Mouse (Mus musculus) gastrocnemius, postnatal 4 days (tissue): Measurements from ENCODE around the gene Cd300lf. TPM values are rescaled to one million over a fixed set of nuclear protein-coding genes. Genes with fewer than 3 reads are reported as not detected.

Experiments used
- DNase-seq, 2 experiments: peaks; one replicate each; pipeline ENCODE4 v3.0.0; 2021 to 2022; ENCODE audit warnings: low spot score in 2 of 2, mixed read lengths in 2 of 2
- long read RNA-seq, 2 experiments: library from polyadenylated mRNA; stranded (forward); transcript quantifications; one replicate each; pipeline ENCODE4 v2.0.0; 2021
- total RNA-seq, 2 experiments: library from RNA; stranded (reverse); gene quantifications; 2 replicates each; pipeline ENCODE4 v1.2.3; 2021

The Cd300lf gene
- under 1 TPM; 0.49 TPM for total RNA-seq
- long read RNA-seq, experiment 1 = 0 reads
- long read RNA-seq, experiment 2 = 0 reads

DNA sequence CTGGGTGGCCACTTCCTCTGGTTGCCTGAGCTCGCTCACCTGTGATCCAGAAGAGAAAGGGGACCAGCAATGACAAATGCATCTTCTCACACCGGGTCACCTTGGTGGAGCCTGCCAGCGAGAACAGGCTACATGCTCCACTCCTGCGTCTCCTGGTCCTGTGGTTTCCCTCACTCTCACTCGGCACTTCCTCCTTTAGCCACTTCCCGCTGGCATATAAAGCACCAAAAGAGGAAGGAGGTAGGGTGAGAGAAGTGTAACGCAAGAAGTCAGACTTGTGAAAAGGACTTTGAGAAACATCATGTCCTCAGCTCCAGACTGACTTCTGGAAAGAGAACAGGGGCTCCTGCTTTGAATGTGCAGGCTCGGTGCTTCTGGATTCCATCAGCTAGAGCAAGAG, at the start of gene Cd300lf:
TSS of gene Cd300lf (minus strand) at position 193 of the 400 bp plus-strand sequence.
- DNase-seq = no peak

DNA sequence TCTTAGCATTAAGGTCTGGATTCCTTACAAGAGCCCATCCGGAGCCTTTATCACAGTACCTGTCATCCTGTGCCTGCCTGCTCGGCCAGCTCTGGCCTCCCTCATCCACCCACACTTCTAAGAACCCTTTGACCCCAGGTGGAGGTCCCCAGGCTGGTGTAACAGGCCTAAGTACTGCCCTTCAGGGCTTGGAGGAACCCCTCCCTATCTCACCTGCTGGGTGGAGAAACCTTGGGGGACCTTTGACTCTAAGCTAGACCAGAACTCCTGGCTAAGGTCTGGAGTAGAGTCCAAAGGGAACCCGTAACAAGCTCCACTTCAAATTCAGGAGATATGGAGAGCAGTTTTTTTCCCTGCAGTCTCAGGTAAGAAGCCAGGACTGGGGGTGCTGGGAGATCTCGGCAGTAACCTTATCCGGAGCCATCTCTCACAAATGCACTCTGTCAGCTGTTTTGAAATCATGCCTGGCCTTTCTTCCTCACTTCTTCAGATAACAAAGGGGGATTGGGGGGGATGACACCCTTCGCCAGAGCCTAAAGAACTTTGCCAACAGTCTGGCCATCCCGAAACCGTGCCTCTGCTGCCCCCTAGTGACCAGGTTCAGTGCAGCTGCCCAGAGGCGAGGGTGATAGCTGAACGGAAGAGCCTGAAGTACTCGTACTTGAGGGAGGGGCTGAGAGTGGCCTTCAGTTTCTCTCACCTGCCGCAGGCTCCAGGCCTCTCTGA, 48.3 kb upstream of the Cd300lf start:
- DNase-seq = peak; percentile 71 to 78

- no peak for DNase-seq
Observed at GRCm38 (mm10) chr11:115179881-115180280, 46.1 kb upstream of the Cd300lf start.

- DNase-seq = no peak
Observed at GRCm38 (mm10) chr11:115179191-115179590, 45.4 kb upstream of the Cd300lf start.

DNA sequence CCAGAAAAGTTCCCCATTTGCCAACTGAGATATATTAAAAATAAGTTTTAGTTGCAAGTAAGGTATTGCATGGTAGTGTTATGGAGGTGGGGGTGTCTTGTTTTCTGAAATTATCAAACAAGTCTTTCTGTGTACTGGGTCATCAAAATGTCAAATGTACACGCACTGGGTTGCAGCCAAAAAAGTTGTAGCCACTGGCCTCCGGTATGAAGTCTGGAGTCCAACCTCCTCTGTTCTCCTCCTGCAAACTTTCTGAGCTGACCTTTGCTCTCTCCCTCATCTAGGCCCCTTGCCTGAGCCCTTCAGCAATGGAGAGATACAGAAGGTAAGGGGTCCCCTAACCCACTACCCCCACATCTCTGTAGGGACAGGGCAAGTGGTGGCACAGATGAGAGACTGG, 45.0 kb upstream of the Cd300lf start:
- DNase-seq = no peak

GRCm38 (mm10) chr11:115177559-115178195, 43.9 kb upstream of the Cd300lf start:
- DNase-seq = no peak

DNA sequence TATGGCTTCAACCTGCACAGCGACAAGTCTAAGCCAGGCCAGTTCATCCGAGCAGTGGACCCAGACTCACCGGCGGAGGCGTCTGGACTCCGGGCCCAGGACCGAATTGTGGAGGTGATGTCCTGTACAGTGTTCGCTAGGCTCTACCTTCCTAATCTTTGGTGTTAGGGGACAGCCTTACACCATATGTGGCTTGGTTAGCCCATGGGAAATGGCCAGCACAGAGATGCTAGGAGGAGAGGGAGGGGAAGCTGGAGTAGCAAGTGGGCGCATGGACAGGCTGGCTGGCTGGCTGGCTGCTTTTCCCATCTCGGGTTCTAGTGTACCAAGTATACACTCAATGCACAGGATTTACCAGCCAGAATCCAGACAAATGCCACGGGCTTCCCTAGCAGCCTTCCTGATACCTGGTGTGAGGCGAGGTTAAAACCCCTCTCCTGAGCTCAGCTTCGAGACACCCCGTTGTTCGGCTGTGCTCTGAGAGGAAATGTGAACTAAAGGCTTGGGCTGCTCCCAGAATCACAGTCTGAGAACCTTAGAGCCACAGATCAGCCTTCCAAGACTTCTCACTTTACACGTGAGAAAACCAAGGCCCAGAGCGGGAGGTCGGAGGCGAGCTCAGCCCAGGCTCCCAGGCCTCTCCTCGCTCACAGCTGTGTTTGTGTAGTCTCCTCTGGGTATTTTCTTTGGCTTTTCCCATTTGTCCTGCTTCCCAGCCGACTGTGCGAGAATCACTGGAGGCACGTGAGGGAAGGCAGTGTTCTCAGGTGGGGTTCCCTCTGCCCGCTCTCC, 42.8 kb upstream of the Cd300lf start:
- no peak for DNase-seq

DNA sequence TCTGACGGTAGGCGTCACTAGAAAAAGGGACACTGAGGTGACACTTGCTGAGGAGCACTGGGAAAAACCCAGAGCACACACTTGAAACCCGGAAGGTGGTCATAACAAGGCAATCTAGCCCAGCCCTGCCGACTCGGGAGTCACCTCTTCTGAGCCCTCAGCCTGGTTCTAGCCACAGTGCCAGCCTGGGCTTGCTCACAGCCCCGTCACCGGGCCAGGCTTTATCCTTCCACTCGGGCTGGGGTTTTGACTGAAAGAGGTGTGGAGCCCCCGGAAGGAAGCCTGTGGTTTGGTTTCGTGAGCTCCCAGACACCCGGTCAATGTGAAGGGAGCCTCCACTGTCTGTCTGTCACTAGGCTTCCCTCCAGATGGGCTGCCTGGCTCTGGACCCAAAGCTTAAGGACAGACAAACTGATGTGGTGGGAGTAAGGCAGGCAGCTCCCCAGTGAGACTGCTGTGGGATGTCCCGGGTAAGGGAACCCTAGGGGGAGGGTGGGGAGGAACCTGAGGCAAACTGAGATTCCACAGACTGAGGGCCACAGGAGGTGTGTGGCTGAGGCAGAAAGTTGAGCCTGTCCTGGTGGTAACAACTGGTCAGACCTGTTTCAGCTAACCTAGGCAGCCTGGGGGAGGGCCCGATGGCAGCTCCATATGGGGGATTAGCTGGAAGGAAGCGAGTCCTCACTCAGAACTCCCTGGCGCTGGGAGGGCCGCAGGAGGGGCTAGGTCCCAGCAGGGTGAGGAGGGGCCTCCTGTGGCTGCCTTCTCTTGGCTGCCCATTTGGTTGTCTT, 40.0 kb upstream of the Cd300lf start:
- DNase-seq = no peak

DNA sequence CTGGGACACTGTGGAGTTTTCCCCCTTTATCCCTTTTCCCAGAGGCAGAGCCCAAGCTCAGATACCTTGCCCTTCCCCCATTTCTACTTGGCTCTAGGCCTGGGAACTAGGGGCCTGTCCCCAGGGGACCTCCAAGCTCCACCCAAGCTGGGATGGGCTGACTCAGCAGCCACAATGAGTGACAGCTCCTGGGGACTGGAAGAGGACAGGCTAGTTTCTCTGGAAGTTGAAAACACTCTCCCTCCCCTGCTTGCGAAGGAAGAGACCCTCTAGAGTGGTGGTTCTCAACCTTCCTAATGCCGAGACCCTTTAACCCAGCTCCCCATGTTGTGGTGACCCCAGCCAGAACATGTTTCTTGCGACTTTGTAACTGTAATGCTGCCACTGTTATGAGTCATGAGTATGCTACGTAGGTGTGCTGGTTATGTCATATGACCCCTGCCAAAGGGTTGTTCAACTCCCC, 39.1 kb upstream of the Cd300lf start:
- no peak for DNase-seq

DNA sequence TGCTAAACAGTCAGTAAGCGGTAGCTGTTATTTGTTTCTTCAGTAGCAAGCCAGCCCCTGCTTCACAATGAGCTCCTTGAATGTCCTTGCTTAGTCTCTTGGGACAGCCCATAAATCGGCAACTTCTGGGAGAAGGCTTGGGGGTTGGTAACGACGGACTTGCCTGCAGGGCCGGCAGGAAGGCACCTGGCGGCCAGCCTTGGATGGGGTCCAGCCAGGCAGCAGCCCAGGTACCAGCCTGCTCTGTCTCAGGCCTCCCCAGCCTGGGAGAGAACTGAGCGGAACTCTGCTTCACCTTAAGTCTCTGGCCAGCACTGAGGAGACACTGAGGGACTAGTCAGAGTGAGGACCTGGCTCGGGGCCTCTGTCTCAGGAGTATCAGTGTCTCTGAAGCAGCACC, 37.3 kb upstream of the Cd300lf start:
- DNase-seq = no peak

DNA sequence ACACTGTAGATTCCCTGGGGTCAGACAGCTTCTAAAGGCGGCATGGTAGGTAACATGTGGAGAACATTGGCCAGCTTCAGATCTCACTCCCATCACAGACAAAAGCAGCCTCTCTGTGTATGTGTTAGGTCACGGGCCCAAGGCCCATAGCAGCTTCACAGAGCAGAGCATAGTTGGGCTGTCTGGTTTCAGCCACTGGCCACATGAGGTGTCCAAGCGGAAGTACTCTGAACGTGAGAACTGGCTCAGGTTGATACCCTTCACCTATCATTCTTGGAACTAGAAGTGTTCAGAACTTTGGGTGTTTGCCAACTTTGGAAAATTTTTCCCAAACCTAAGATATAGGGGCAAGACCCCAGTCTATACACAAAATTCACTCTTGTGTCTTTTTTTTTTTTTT, 35.6 kb upstream of the Cd300lf start:
- no peak for DNase-seq

- no peak for DNase-seq
Observed at GRCm38 (mm10) chr11:115167631-115168249, 33.9 kb upstream of the Cd300lf start.

- no peak for DNase-seq
Observed at GRCm38 (mm10) chr11:115166776-115167175, 33.0 kb upstream of the Cd300lf start.

GRCm38 (mm10) chr11:115164976-115165374, 31.2 kb upstream of the Cd300lf start:
- no peak for DNase-seq

GRCm38 (mm10) chr11:115164341-115164975, 30.7 kb upstream of the Cd300lf start:
- no peak for DNase-seq

DNA sequence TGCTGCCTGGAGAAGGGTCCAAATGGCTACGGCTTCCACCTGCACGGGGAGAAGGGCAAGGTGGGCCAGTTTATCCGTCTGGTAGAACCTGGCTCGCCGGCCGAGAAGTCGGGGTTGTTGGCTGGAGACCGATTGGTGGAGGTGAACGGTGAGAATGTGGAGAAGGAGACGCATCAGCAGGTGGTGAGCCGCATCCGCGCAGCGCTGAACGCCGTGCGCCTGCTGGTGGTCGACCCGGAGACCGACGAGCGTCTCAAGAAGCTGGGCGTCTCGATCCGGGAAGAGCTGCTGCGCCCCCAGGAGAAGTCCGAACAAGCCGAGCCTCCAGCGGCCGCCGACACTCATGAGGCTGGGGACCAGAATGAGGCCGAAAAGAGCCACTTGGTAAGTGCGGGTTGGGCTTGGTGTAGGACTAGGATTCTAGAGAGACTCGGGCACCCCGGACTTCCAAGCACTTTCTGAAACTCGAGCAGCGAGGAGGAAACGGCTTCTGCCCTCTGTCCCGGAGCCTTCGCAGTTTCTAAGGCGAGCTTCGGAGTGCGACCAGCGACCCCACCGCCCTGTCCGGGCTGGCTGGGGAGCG, 29.9 kb upstream of the Cd300lf start:
- peak in 1 of 2 experiments; percentile 63 for DNase-seq

GRCm38 (mm10) chr11:115162832-115163480, 29.2 kb upstream of the Cd300lf start, which contains the start of gene Slc9a3r1:
Slc9a3r1 (plus strand) TSS chr11:115163341.
- DNase-seq = peak; percentile 93 to 98

GRCm38 (mm10) chr11:115162205-115162601, 28.4 kb upstream of the Cd300lf start:
- no peak for DNase-seq

GRCm38 (mm10) chr11:115161578-115162204, 27.9 kb upstream of the Cd300lf start:
- DNase-seq = no peak
